Mouse (Mus musculus) E14TG2a.4 (cell line): Measurements from ENCODE around the gene Cdc6.

Experiments used
- CTCF ChIP-seq: conservative IDR thresholded peaks from 2 replicates; pipeline ENCODE4 v1.5.1; 2014; ENCODE audit warnings: low read length
- NANOG ChIP-seq: IDR thresholded peaks from 2 replicates; pipeline ENCODE4 v1.6.1; 2014; ENCODE audit warnings: borderline replicate concordance, low read length, mixed read lengths
- POU5F1 ChIP-seq: IDR thresholded peaks from 2 replicates; pipeline ENCODE4 v1.6.1; 2014; ENCODE audit warnings: low read length, borderline replicate concordance

GRCm38 (mm10) chr11:98932293-98933091 is 24.9 kb downstream of the Cdc6 start:
- TF ChIP-seq CTCF (no peak), POU5F1 (no peak), NANOG (no peak)
